Mouse (Mus musculus) adrenal gland, adult 18-20 months (tissue): ENCODE data around the gene Olfr698. TPM values are rescaled to one million over a fixed set of nuclear protein-coding genes. Genes with fewer than 3 reads are reported as not detected.
"Not testable (repeated sequence)": the region's sequence is repeated elsewhere in the genome, so short reads cannot be mapped to it uniquely, and the experiment has no call there.

ENCODE experiments used
- DNase-seq, 2 experiments: peaks; one replicate each; pipeline ENCODE4 v3.0.0; 2021 to 2022; ENCODE audit warnings: low spot score in 2 of 2
- long read RNA-seq, 2 experiments: library from polyadenylated mRNA; stranded (forward); transcript quantifications; one replicate each; pipeline ENCODE4 v2.0.0; 2021
- total RNA-seq, 2 experiments: library from RNA; stranded (reverse); gene quantifications; 1 replicate in 1 of 2; 2 replicates in 1 of 2; pipeline ENCODE4 v1.2.3; 2021

Olfr698 gene
- total RNA-seq: not detected
- long read RNA-seq, experiment 1: 0 reads
- long read RNA-seq, experiment 2: 0 reads

- DNase-seq: no peak
Observed at GRCm38 (mm10) chr7:106755297-106755696, at the start of gene Olfr698. Olfr698 (minus strand) TSS chr7:106755397.

GRCm38 (mm10) chr7:106793098-106793497 lies 37.9 kb upstream of the Olfr698 start, which contains the start of gene Olfr699:
Olfr699 (minus strand) TSS chr7:106793198.
- no peak for DNase-seq

- DNase-seq: no peak
Observed at GRCm38 (mm10) chr7:106788330-106788729, 33.1 kb upstream of the Olfr698 start.

GRCm38 (mm10) chr7:106761008-106761407 lies 5.8 kb upstream of the Olfr698 start:
- DNase-seq: not testable (repeated sequence)

GRCm38 (mm10) chr7:106758800-106759199 lies 3.6 kb upstream of the Olfr698 start:
- no peak for DNase-seq

GRCm38 (mm10) chr7:106745811-106746210 lies 9.4 kb downstream of the Olfr698 start:
- DNase-seq: no peak

- DNase-seq: no peak
Observed at GRCm38 (mm10) chr7:106742343-106742742, 12.9 kb downstream of the Olfr698 start, which contains the start of gene Olfr697. Olfr697 (minus strand) TSS chr7:106742443.

- DNase-seq: no peak
Observed at GRCm38 (mm10) chr7:106737028-106737427, 18.2 kb downstream of the Olfr698 start.

GRCm38 (mm10) chr7:106733717-106734116 lies 21.5 kb downstream of the Olfr698 start:
- no peak for DNase-seq

GRCm38 (mm10) chr7:106725654-106726053 lies 29.5 kb downstream of the Olfr698 start:
- not testable (repeated sequence) for DNase-seq

- no peak for DNase-seq
Observed at GRCm38 (mm10) chr7:106716296-106716695, 38.9 kb downstream of the Olfr698 start, which contains the start of gene Olfr695. Olfr695 (minus strand) TSS chr7:106716396.

- DNase-seq: no peak
Observed at GRCm38 (mm10) chr7:106711463-106711862, 43.7 kb downstream of the Olfr698 start.

GRCm38 (mm10) chr7:106707705-106708104 lies 47.5 kb downstream of the Olfr698 start:
- not testable (repeated sequence) for DNase-seq

Other genes starting within 250 kb of the Olfr698 start
- not detected for gene Olfr693, start 74.8 kb downstream of the Olfr698 start, total RNA-seq
- not detected for gene Olfr694, start 63.6 kb downstream of the Olfr698 start, total RNA-seq
- not detected for gene Olfr695, start 39.0 kb downstream of the Olfr698 start, total RNA-seq
- gene Olfr697, start 13.0 kb downstream of the Olfr698 start, total RNA-seq: not detected
- not detected for gene Olfr699, start 37.8 kb upstream of the Olfr698 start, total RNA-seq
- gene Olfr700, start 53.4 kb upstream of the Olfr698 start, total RNA-seq: not detected
- not detected for gene Olfr701, start 58.7 kb upstream of the Olfr698 start, total RNA-seq
- not detected for gene Olfr702, start 78.5 kb upstream of the Olfr698 start, total RNA-seq
- not detected for gene Olfr703, start 88.0 kb upstream of the Olfr698 start, total RNA-seq
- not detected for gene Olfr704, start 107.8 kb upstream of the Olfr698 start, total RNA-seq
- not detected for gene Olfr705, start 121.5 kb upstream of the Olfr698 start, total RNA-seq
- gene Olfr706, start 132.8 kb upstream of the Olfr698 start, total RNA-seq: not detected
- gene Olfr707, start 145.8 kb upstream of the Olfr698 start, total RNA-seq: not detected
- not detected for gene Olfr1532-ps1, start 152.6 kb upstream of the Olfr698 start, total RNA-seq
- under 1 TPM in 1 of 2 experiments, not detected in 1; 0.07 TPM for gene Olfr709-ps1, start 176.8 kb upstream of the Olfr698 start, total RNA-seq
- not detected for gene Olfr710, start 192.9 kb upstream of the Olfr698 start, total RNA-seq
- gene Olfr6, start 208.5 kb upstream of the Olfr698 start, total RNA-seq: not detected
- not detected for gene Olfr711, start 220.1 kb upstream of the Olfr698 start, total RNA-seq